Mouse (Mus musculus) MEL (cell line): Measurements from ENCODE around the gene Hoxa9. TPM values are rescaled to one million over a fixed set of nuclear protein-coding genes. Genes with fewer than 3 reads are reported as not detected.

Experiments
- DNase-seq: peaks from one replicate; pipeline ENCODE4 v3.0.0; 2011; ENCODE audit warnings: low read depth, low spot score
- H3K27ac ChIP-seq: 2 replicates; pipeline ENCODE4 v1.5.1; 2012; ENCODE audit warnings: low read depth, mild to moderate bottlenecking, control low read depth, low read length, moderate library complexity; ENCODE audit not compliant: control insufficient read depth
- H3K27me3 ChIP-seq, 2 experiments: fragments of 150-350 bp in 1 of 2; sonication (generic) in 1 of 2; 2 replicates each; pipeline ENCODE4 v1.6.1; 2012; ENCODE audit warnings: low read length in 2 of 2, mild to moderate bottlenecking in 2 of 2, improper control_type of control experiment in 1 of 2, moderate library complexity in 1 of 2; ENCODE audit not compliant: insufficient read depth in 2 of 2, control insufficient read depth in 1 of 2
- H3K36me3 ChIP-seq, 2 experiments: 2 replicates each; pipeline ENCODE4 v1.6.1; 2012 to 2014; ENCODE audit warnings: low read length in 2 of 2, improper control_type of control experiment in 1 of 2, inconsistent platforms in 1 of 2, mild to moderate bottlenecking in 1 of 2; ENCODE audit not compliant: insufficient read depth in 2 of 2, control insufficient read depth in 1 of 2
- H3K4me1 ChIP-seq, 2 experiments: fragments of 150-350 bp in 1 of 2; sonication (generic) in 1 of 2; 2 replicates each; pipeline ENCODE4 v1.6.1; 2012; ENCODE audit warnings: low read length in 2 of 2, improper control_type of control experiment in 1 of 2, mild to moderate bottlenecking in 1 of 2; ENCODE audit not compliant: insufficient read depth in 2 of 2, control insufficient read depth in 1 of 2
- H3K4me3 ChIP-seq, 2 experiments: fragments of 150-350 bp in 1 of 2; sonication (generic) in 1 of 2; 2 replicates each; pipeline ENCODE4 v1.5.1; 2012; ENCODE audit warnings: low read depth in 2 of 2, low read length in 2 of 2, mild to moderate bottlenecking in 2 of 2, moderate library complexity in 2 of 2, control low read depth in 1 of 2, improper control_type of control experiment in 1 of 2; ENCODE audit not compliant: control insufficient read depth in 1 of 2, insufficient read depth in 1 of 2
- H3K79me2 ChIP-seq: 2 replicates; pipeline ENCODE4 v1.6.1; 2012; ENCODE audit warnings: mild to moderate bottlenecking, low read length, moderate library complexity; ENCODE audit not compliant: control insufficient read depth, poor library complexity, insufficient read depth
- H3K9ac ChIP-seq: 2 replicates; pipeline ENCODE4 v1.6.1; 2012; ENCODE audit warnings: low read depth, mild to moderate bottlenecking, control low read depth, low read length, moderate library complexity; ENCODE audit not compliant: control insufficient read depth, poor library complexity, severe bottlenecking
- H3K9me3 ChIP-seq: fragments of 150-350 bp; sonication (generic); replicated peaks from 2 replicates; pipeline ENCODE4 v1.6.1; 2012; ENCODE audit warnings: mild to moderate bottlenecking, low read length, improper control_type of control experiment, moderate library complexity; ENCODE audit not compliant: insufficient read depth
- CHD1 ChIP-seq: IDR thresholded peaks from 2 replicates; pipeline ENCODE4 v1.6.1; 2012; ENCODE audit warnings: low read depth, mild to moderate bottlenecking, inconsistent platforms, low read length, improper control_type of control experiment
- E2F4 ChIP-seq: IDR thresholded peaks from 2 replicates; pipeline ENCODE4 v1.6.1; 2011; ENCODE audit warnings: low read depth, low read length, improper control_type of control experiment, borderline replicate concordance
- ETS1 ChIP-seq: IDR thresholded peaks from 2 replicates; pipeline ENCODE4 v1.6.1; 2012; ENCODE audit warnings: low read depth, mild to moderate bottlenecking, inconsistent platforms, low read length, improper control_type of control experiment, moderate library complexity
- HCFC1 ChIP-seq: IDR thresholded peaks from 2 replicates; pipeline ENCODE4 v1.6.1; 2012; ENCODE audit warnings: low read depth, mild to moderate bottlenecking, inconsistent platforms, low read length, improper control_type of control experiment, moderate library complexity
- MAFK ChIP-seq: IDR thresholded peaks from 2 replicates; pipeline ENCODE4 v1.6.1; 2011; ENCODE audit warnings: low read depth, mild to moderate bottlenecking, low read length, improper control_type of control experiment, borderline replicate concordance
- MAX ChIP-seq: IDR thresholded peaks from 2 replicates; pipeline ENCODE4 v1.6.1; 2011; ENCODE audit warnings: low read length, improper control_type of control experiment
- MEF2A ChIP-seq: IDR thresholded peaks from 2 replicates; pipeline ENCODE4 v1.6.1; 2014; ENCODE audit warnings: low read depth, mild to moderate bottlenecking, inconsistent platforms, low read length, improper control_type of control experiment; ENCODE audit not compliant: poor library complexity, insufficient replicate concordance, severe bottlenecking; ENCODE audit errors: extremely low read depth
- MXI1 ChIP-seq: IDR thresholded peaks from 2 replicates; pipeline ENCODE4 v1.6.1; 2011; ENCODE audit warnings: mild to moderate bottlenecking, low read depth, low read length, improper control_type of control experiment
- NELFE ChIP-seq: IDR thresholded peaks from 2 replicates; pipeline ENCODE4 v1.6.1; 2011; ENCODE audit warnings: low read depth, low read length, improper control_type of control experiment
- NRF1 ChIP-seq: IDR thresholded peaks from 2 replicates; pipeline ENCODE4 v1.6.1; 2014; ENCODE audit warnings: low read depth, mild to moderate bottlenecking, inconsistent platforms, low read length, improper control_type of control experiment, moderate library complexity; ENCODE audit not compliant: poor library complexity, insufficient read depth, severe bottlenecking
- POLR2AphosphoS2 ChIP-seq: IDR thresholded peaks from 2 replicates; pipeline ENCODE4 v1.6.1; 2011; ENCODE audit warnings: low read length, improper control_type of control experiment
- POLR2AphosphoS5 ChIP-seq: IDR thresholded peaks from 2 replicates; pipeline ENCODE4 v1.6.1; 2012; ENCODE audit warnings: low read depth, borderline replicate concordance, mild to moderate bottlenecking, inconsistent platforms, low read length, moderate library complexity, mixed read lengths
- SMC3 ChIP-seq: IDR thresholded peaks from 2 replicates; pipeline ENCODE4 v1.6.1; 2011; ENCODE audit warnings: low read depth, low read length, improper control_type of control experiment
- TBP ChIP-seq: IDR thresholded peaks from 2 replicates; pipeline ENCODE4 v1.8.0; 2011; ENCODE audit warnings: low read depth, low read length, improper control_type of control experiment
- TCF12 ChIP-seq: IDR thresholded peaks from 2 replicates; pipeline ENCODE4 v1.6.1; 2014; ENCODE audit warnings: low read depth, mild to moderate bottlenecking, inconsistent platforms, low read length, improper control_type of control experiment, moderate library complexity
- USF2 ChIP-seq, 2 experiments: IDR thresholded peaks; 2 replicates each; pipeline ENCODE4 v1.6.1; 2011 to 2012; ENCODE audit warnings: improper control_type of control experiment in 2 of 2, low read length in 2 of 2, borderline replicate concordance in 1 of 2, inconsistent platforms in 1 of 2, low read depth in 1 of 2, mild to moderate bottlenecking in 1 of 2; ENCODE audit not compliant: insufficient read depth in 1 of 2
- ZMIZ1 ChIP-seq: IDR thresholded peaks from 2 replicates; pipeline ENCODE4 v1.6.1; 2012; ENCODE audit warnings: low read depth, mild to moderate bottlenecking, inconsistent platforms, low read length, improper control_type of control experiment, moderate library complexity
- polyA plus RNA-seq, 2 experiments: library from polyadenylated mRNA; stranded (reverse) in 1 of 2; unstranded in 1 of 2; fragments of >175 nt in 1 of 2; fragments of >200 nt in 1 of 2; gene quantifications; 2 replicates each; pipeline versions ENCODE4 v1.2.1 to v1.2.4; 2012; ENCODE audit warnings: low replicate concordance in 2 of 2, low read depth in 1 of 2; ENCODE audit not compliant: insufficient read length in 2 of 2, insufficient read depth in 1 of 2, missing spikeins in 1 of 2
- total RNA-seq: library from RNA; depleted of rRNA; stranded (reverse); fragments of 300-350 nt; gene quantifications from 2 replicates; pipeline ENCODE4 v1.2.3, GENCODE M21; 2012

The Hoxa9 gene
- total and polyA plus RNA-seq, 3 experiments, result not detected

- H3K27ac ChIP-seq, result no peak overlapping the region
- no peaks in the 10 kb centered on the region for H3K79me2 ChIP-seq
- no peak for TF ChIP-seq POLR2AphosphoS2
- no peak for TF ChIP-seq MXI1
- no peak for TF ChIP-seq ETS1
- TF ChIP-seq TBP, result no peak
- no peak for TF ChIP-seq POLR2AphosphoS5
- no peak for TF ChIP-seq HCFC1
- no peak for TF ChIP-seq ZMIZ1
- no peak for TF ChIP-seq NELFE
- no peak for TF ChIP-seq USF2 (IDR thresholded peaks at IDR 0.05; ENCODE audit: borderline replicate concordance in 1 of 2, insufficient read depth in 1 of 2, low read depth in 1 of 2, low read length in 2 of 2)
- no peak for TF ChIP-seq MAX
- no peak for TF ChIP-seq NRF1
- no peak for TF ChIP-seq MAFK
- TF ChIP-seq TCF12, result no peak
- TF ChIP-seq MEF2A, result no peak
- no peak for TF ChIP-seq E2F4
- no peak for TF ChIP-seq CHD1
- H3K36me3 ChIP-seq, result no peaks in the 10 kb centered on the region
- H3K4me1 ChIP-seq, result no peaks in the 10 kb centered on the region
- H3K9ac ChIP-seq, result no peak overlapping the region
- no peaks in the 10 kb centered on the region for H3K27me3 ChIP-seq
- H3K4me3 ChIP-seq, result no peak overlapping the region
- DNase-seq, result no peak
- H3K9me3 ChIP-seq, result no peaks in the 10 kb centered on the region
These were observed 50.2 kb downstream of the Hoxa9 start for GRCm38 (mm10) chr6:52180726-52181125.

GRCm38 (mm10) chr6:52180213-52180710 lies 50.6 kb downstream of the Hoxa9 start:
- no peaks in the 10 kb centered on the region for H3K36me3 ChIP-seq
- no peak overlapping the region for H3K27ac ChIP-seq
- H3K4me3 ChIP-seq, result no peak overlapping the region
- H3K27me3 ChIP-seq, result no peaks in the 10 kb centered on the region
- TF ChIP-seq TCF12 (no peak), USF2 (IDR thresholded peaks at IDR 0.05; ENCODE audit: borderline replicate concordance in 1 of 2, insufficient read depth in 1 of 2, low read depth in 1 of 2, low read length in 2 of 2) (no peak), MAX (no peak), SMC3 (no peak)
- TF ChIP-seq, all 39 proteins: peak for 0
- Histone ChIP-seq H3K79me2 (no peaks in the 10 kb centered on the region), H3K9ac (no peak overlapping the region), H3K9me3 (no peaks in the 10 kb centered on the region), H3K4me1 (no peaks in the 10 kb centered on the region)
- no peak for DNase-seq
